Mouse (Mus musculus): ENCODE data around the gene Jakmip3. TPM values are rescaled to one million over a fixed set of nuclear protein-coding genes. Genes with fewer than 3 reads are reported as not detected.

Jakmip3 gene
- polyA plus RNA-seq, 1 experiment from 2014 or later: 0.13 TPM

GRCm38 (mm10) chr7:139020884-139021283 lies 80.4 kb downstream of the Jakmip3 start:
- H3K36me3 ChIP-seq (ENCODE audit: control insufficient read depth, insufficient read depth, low read length): no peaks in the 10 kb centered on the region
- H3K4me1 ChIP-seq (replicated peaks; ENCODE audit: control insufficient read depth, insufficient read depth): no peaks in the 10 kb centered on the region
- no peak overlapping the region for H3K4me3 ChIP-seq (ENCODE audit: low read depth, low read length)
- H3K27me3 ChIP-seq (ENCODE audit: control insufficient read depth, insufficient read depth, low read length): no peaks in the 10 kb centered on the region
- 14% methylated on average over 14 of the region's 20 CpGs for WGBS
- H3K9me3 ChIP-seq (ENCODE audit: control insufficient read depth, low read length): no peaks in the 10 kb centered on the region
- no peak for ATAC-seq (ENCODE audit: low FRiP score, low TSS enrichment)
- DNase-seq (ENCODE audit: low spot score): peak; percentile 18
- TF ChIP-seq CTCF (IDR thresholded peaks at IDR 0.05; ENCODE audit: low read depth): no peak
- no peak for TF ChIP-seq EP300 (optimal IDR thresholded peaks at IDR 0.05)
- no peak overlapping the region for H3K9ac ChIP-seq (ENCODE audit: low read length)
- H3K4me2 ChIP-seq (replicated peaks; ENCODE audit: low read depth): peak overlapping the region; percentile 14; the same call in 1 of the 2 replicates
- H3K27ac ChIP-seq (replicated peaks): no peak overlapping the region

DNA sequence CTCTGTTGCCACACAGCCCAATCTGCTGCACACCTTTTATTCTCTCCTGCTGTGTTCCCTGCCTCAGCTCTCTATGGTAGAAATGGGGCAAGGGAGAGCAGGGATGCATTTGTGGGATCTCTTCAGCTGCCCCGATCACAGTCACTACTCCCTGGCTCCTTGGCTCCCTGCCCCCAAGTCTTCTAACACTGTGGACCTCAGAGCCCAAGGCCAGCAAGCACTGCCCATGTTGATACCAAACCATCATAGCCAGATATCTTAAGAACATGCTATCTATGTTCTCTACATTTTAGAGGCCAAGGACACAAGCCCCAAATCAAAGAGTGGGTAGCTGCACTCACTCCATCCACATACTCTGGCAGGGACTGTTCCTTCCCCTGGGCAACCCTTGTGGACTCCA lies 80.8 kb downstream of the Jakmip3 start:
- ATAC-seq (ENCODE audit: low FRiP score, low TSS enrichment): no peak

GRCm38 (mm10) chr7:139027136-139027535 lies 86.6 kb downstream of the Jakmip3 start:
- Histone ChIP-seq H3K9me3 (ENCODE audit: control insufficient read depth, low read length) (no peaks in the 10 kb centered on the region), H3K4me1 (replicated peaks; ENCODE audit: control insufficient read depth, insufficient read depth) (no peaks in the 10 kb centered on the region), H3K36me3 (ENCODE audit: control insufficient read depth, insufficient read depth, low read length) (no peaks in the 10 kb centered on the region), H3K27ac (replicated peaks) (no peak overlapping the region), H3K4me3 (ENCODE audit: low read depth, low read length) (no peak overlapping the region), H3K4me2 (replicated peaks; ENCODE audit: low read depth) (no peak overlapping the region), H3K9ac (ENCODE audit: low read length) (no peak overlapping the region), H3K27me3 (ENCODE audit: control insufficient read depth, insufficient read depth, low read length) (no peaks in the 10 kb centered on the region)
- DNase-seq (ENCODE audit: low spot score) (no peak), ATAC-seq (ENCODE audit: low FRiP score, low TSS enrichment) (no peak)
- TF ChIP-seq EP300 (optimal IDR thresholded peaks at IDR 0.05): no peak
- TF ChIP-seq CTCF (IDR thresholded peaks at IDR 0.05; ENCODE audit: low read depth): no peak
- WGBS: 35% methylated on average over 5 of the region's 5 CpGs

More for the DNA sequence above, 80.8 kb downstream of the Jakmip3 start:
- H3K27ac ChIP-seq (replicated peaks): no peak overlapping the region
- H3K4me2 ChIP-seq (replicated peaks; ENCODE audit: low read depth): no peak overlapping the region
- 60% methylated on average over 1 of the region's 1 CpGs for WGBS
- H3K9ac ChIP-seq (ENCODE audit: low read length): no peak overlapping the region
- DNase-seq (ENCODE audit: low spot score): no peak
- no peaks in the 10 kb centered on the region for H3K36me3 ChIP-seq (ENCODE audit: control insufficient read depth, insufficient read depth, low read length)
- no peaks in the 10 kb centered on the region for H3K4me1 ChIP-seq (replicated peaks; ENCODE audit: control insufficient read depth, insufficient read depth)
- H3K9me3 ChIP-seq (ENCODE audit: control insufficient read depth, low read length): no peaks in the 10 kb centered on the region
- H3K4me3 ChIP-seq (ENCODE audit: low read depth, low read length): no peak overlapping the region
- no peaks in the 10 kb centered on the region for H3K27me3 ChIP-seq (ENCODE audit: control insufficient read depth, insufficient read depth, low read length)
- TF ChIP-seq CTCF (IDR thresholded peaks at IDR 0.05; ENCODE audit: low read depth): no peak
- TF ChIP-seq EP300 (optimal IDR thresholded peaks at IDR 0.05): no peak

DNA sequence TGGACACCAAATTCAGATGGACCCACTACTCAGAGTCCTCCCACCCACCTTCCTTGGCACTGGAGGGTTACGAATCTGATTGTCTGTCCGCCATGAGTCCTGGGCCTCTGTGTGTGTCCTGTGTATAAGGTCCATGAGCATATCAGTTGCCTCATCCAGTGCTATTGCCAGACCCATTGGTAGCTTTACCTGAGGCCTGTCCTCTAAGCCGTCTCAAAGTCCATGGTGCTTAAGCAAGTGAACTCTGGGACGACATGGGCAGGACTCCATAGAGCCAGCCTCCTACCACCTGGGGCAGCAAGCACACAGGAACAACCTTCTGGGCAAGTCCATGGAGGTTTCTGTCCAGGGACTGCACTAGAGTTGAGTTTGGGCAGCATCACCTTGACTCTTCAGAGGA lies 90.7 kb downstream of the Jakmip3 start:
- H3K27me3 ChIP-seq (ENCODE audit: control insufficient read depth, insufficient read depth, low read length): no peaks in the 10 kb centered on the region
- TF ChIP-seq EP300 (optimal IDR thresholded peaks at IDR 0.05) (no peak), CTCF (IDR thresholded peaks at IDR 0.05; ENCODE audit: low read depth) (no peak)
- no peaks in the 10 kb centered on the region for H3K4me1 ChIP-seq (replicated peaks; ENCODE audit: control insufficient read depth, insufficient read depth)
- no peaks in the 10 kb centered on the region for H3K9me3 ChIP-seq (ENCODE audit: control insufficient read depth, low read length)
- no peak overlapping the region for H3K4me2 ChIP-seq (replicated peaks; ENCODE audit: low read depth)
- H3K4me3 ChIP-seq (ENCODE audit: low read depth, low read length): no peak overlapping the region
- H3K36me3 ChIP-seq (ENCODE audit: control insufficient read depth, insufficient read depth, low read length): no peaks in the 10 kb centered on the region
- DNase-seq (ENCODE audit: low spot score) (no peak), ATAC-seq (ENCODE audit: low FRiP score, low TSS enrichment) (no peak)
- no peak overlapping the region for H3K9ac ChIP-seq (ENCODE audit: low read length)
- no peak overlapping the region for H3K27ac ChIP-seq (replicated peaks)
- 93% methylated on average over 4 of the region's 4 CpGs for WGBS

DNA sequence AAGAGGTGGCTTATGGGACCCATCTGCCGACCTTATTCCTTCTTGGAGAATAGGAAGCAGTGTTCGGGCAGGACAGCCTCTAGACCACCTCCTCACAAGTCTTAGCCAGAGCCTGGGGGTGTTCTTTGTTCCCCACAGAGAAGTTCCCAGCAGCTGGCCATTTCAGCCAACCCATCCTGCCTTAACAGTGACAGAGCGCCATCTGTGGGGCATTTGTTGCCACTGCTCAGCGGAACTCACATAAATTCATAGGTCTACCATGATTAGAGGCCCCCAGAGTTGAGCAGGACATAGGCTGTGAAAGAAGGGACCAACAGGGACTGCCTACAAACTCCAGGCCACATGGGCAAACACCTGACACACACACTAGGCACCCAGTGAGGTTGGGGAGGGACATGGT lies 122.9 kb downstream of the Jakmip3 start:
- Histone ChIP-seq H3K9ac (ENCODE audit: low read length) (no peak overlapping the region), H3K27me3 (ENCODE audit: control insufficient read depth, insufficient read depth, low read length) (no peaks in the 10 kb centered on the region), H3K4me1 (replicated peaks; ENCODE audit: control insufficient read depth, insufficient read depth) (no peaks in the 10 kb centered on the region), H3K27ac (replicated peaks) (no peak overlapping the region), H3K4me3 (ENCODE audit: low read depth, low read length) (no peak overlapping the region), H3K4me2 (replicated peaks; ENCODE audit: low read depth) (no peak overlapping the region), H3K9me3 (ENCODE audit: control insufficient read depth, low read length) (no peaks in the 10 kb centered on the region), H3K36me3 (ENCODE audit: control insufficient read depth, insufficient read depth, low read length) (no peaks in the 10 kb centered on the region)
- no peak for TF ChIP-seq EP300 (optimal IDR thresholded peaks at IDR 0.05)
- TF ChIP-seq CTCF (IDR thresholded peaks at IDR 0.05; ENCODE audit: low read depth): peak; percentile 54
- no peak for ATAC-seq (ENCODE audit: low FRiP score, low TSS enrichment)
- WGBS: 61% methylated on average over 4 of the region's 4 CpGs
- no peak for DNase-seq (ENCODE audit: low spot score)

- ATAC-seq (ENCODE audit: low FRiP score, low TSS enrichment): peak; percentile 46; the same call in 1 of the 2 replicates
- H3K27me3 ChIP-seq (ENCODE audit: control insufficient read depth, insufficient read depth, low read length): no peaks in the 10 kb centered on the region
- peak; percentile 74 for DNase-seq (ENCODE audit: low spot score)
- H3K4me2 ChIP-seq (replicated peaks; ENCODE audit: low read depth): no peak overlapping the region
- no peak overlapping the region for H3K27ac ChIP-seq (replicated peaks)
- H3K9ac ChIP-seq (ENCODE audit: low read length): no peak overlapping the region
- no peaks in the 10 kb centered on the region for H3K4me1 ChIP-seq (replicated peaks; ENCODE audit: control insufficient read depth, insufficient read depth)
- WGBS: 0% methylated on average over 2 of the region's 2 CpGs
- H3K36me3 ChIP-seq (ENCODE audit: control insufficient read depth, insufficient read depth, low read length): no peaks in the 10 kb centered on the region
- H3K4me3 ChIP-seq (ENCODE audit: low read depth, low read length): no peak overlapping the region
- no peak for TF ChIP-seq EP300 (optimal IDR thresholded peaks at IDR 0.05)
- TF ChIP-seq CTCF (IDR thresholded peaks at IDR 0.05; ENCODE audit: low read depth): peak; percentile 72
- H3K9me3 ChIP-seq (ENCODE audit: control insufficient read depth, low read length): no peaks in the 10 kb centered on the region
Observed at GRCm38 (mm10) chr7:139068182-139068623, 127.7 kb downstream of the Jakmip3 start.

All from stomach, postnatal 0 days (tissue).